Comparison of ENCODE assay signal across 13 mouse cellular contexts in the genomic region with DNA sequence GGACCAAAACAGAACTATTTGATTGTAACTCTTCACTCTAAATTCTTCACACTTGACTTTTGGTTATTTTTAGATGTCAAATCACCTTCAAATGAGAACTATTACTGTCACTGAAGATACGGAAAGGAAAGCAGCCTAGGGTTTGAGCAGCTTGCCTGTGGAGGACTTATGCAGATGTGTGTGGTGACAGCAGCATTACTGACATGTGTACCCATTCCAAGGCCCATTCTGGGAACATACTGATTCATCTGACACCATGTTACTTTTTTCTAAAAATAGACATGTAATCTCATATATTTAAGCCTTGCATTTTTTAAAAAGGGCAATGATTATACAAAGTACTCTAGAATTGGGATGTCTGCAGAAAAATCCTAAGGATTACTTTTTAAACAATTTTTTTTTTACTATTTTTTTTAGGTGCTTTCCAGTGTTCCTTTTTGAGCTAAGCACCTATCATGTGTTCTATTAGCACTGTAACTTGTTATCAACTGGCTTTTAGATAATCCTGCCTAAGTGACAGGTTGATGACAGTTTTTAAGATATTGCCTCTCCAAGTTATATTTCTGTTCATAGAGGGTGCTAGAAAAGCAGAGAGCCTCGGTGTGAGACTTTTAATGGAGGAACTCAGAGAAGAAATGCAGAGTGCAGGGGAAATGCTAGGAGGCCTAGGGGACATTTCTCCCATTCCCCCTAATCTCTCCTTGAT.
"Had no signal": no experiment of that assay in that cellular context is flagged by ENCODE, and none has a peak within 500 bp of the region (broad histone marks: within the 10 kb centered on the region; RNA-seq: fewer than 3 reads in every experiment).

No protein-coding gene starts in this region.

- H3K36me3 ChIP-seq: limb, embryonic 13.5 days; liver, embryonic 15.5 days; lung, embryonic 15.5 days; midbrain, embryonic 13.5 days had no signal

- H3K27ac ChIP-seq: kidney, postnatal 0 days; limb, embryonic 13.5 days; liver, embryonic 15.5 days; lung, embryonic 15.5 days; macrophage; midbrain, embryonic 13.5 days had no signal

- DNase-seq: kidney, postnatal 4 days; left cerebral cortex, postnatal 4 days; lung, postnatal 14 days; right cerebral cortex, adult 18-20 months; right cerebral cortex, postnatal 25 days; thymus, postnatal 36 days had no signal

- H3K27me3 ChIP-seq: limb, embryonic 13.5 days; liver, embryonic 15.5 days; lung, embryonic 15.5 days; midbrain, embryonic 13.5 days had no signal

- ATAC-seq: midbrain, embryonic 13.5 days had no signal

- H3K4me3 ChIP-seq: limb, embryonic 13.5 days; liver, embryonic 15.5 days; lung, embryonic 15.5 days; midbrain, embryonic 13.5 days had no signal

- H3K4me2 ChIP-seq: limb, embryonic 13.5 days; liver, embryonic 11.5 days; liver, embryonic 15.5 days; lung, embryonic 15.5 days; midbrain, embryonic 13.5 days had no signal

- H3K9ac ChIP-seq: limb, embryonic 13.5 days; liver, embryonic 15.5 days; lung, embryonic 15.5 days; midbrain, embryonic 13.5 days had no signal

- H3K9me3 ChIP-seq: limb, embryonic 13.5 days; liver, embryonic 15.5 days; lung, embryonic 15.5 days; midbrain, embryonic 13.5 days had no signal

- H3K4me1 ChIP-seq: limb, embryonic 13.5 days; lung, embryonic 15.5 days had no signal
